Mouse (Mus musculus) right cerebral cortex, postnatal 14 days (tissue): ENCODE results near the gene March9.

Experiments
- DNase-seq: peaks from one replicate; pipeline ENCODE4 v3.0.0; 2022

The March9 gene

GRCm38 (mm10) chr10:127030336-127031296, 29.4 kb downstream of the March9 start, which contains the start of gene Tsfm:
TSS of gene Tsfm (minus strand) at chr10:127030840.
- DNase-seq, result peak; percentile 97

GRCm38 (mm10) chr10:127018422-127018821, 41.6 kb downstream of the March9 start:
- no peak for DNase-seq

GRCm38 (mm10) chr10:127017071-127017470, 42.9 kb downstream of the March9 start:
- no peak for DNase-seq

GRCm38 (mm10) chr10:127016488-127016887, 43.5 kb downstream of the March9 start:
- no peak for DNase-seq
